Mouse (Mus musculus): Measurements from ENCODE around the gene Otud4.

GRCm38 (mm10) chr8:79650158-79650814 lies 10.9 kb downstream of the Otud4 start:
- TF ChIP-seq POLR2A (IDR thresholded peaks at IDR 0.05; ENCODE audit: low read depth, low read length) = no peak
- TF ChIP-seq CTCF (IDR thresholded peaks at IDR 0.05; ENCODE audit: borderline replicate concordance, insufficient read depth, low read length) = no peak

All from embryonic fibroblast, embryonic 13.5 days (primary cell).